Comparison of ENCODE assay signal across 21 mouse cellular contexts in the genomic region with DNA sequence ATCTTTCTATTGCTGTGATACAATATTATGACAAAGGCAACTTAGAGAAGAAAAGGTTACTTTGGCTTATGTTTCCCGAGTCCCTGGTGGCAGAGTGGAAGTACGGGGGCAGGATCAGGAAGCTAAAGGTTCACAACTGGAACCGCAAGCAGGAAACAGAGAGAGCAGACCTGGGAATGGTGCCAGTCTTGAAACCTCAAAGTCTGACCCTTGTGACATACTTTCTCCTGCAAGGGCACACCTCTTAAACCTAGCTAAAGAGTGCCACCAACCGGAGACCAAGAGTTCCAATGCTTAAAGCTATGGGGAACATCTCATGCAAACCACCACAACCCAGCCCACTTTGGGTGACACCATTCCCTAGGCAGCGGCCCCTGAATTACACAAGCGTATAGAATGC.
DNase-seq lines count a peak whose midpoint lies in the region; ATAC-seq and TF ChIP-seq lines count a peak whose summit lies in the region.
"Had no signal": no experiment of that assay in that cellular context is flagged by ENCODE, and none has a peak within 500 bp of the region (broad histone marks: within the 10 kb centered on the region; RNA-seq: fewer than 3 reads in every experiment).

No protein-coding gene starts in this region.

- no peak overlapping the region for H3K4me2 ChIP-seq in midbrain, postnatal 0 days (ENCODE audit: low read depth, low read length, poor library complexity, severe bottlenecking)
- H3K4me2 ChIP-seq: embryonic facial prominence, embryonic 12.5 days had no signal

- H3K27ac ChIP-seq in midbrain, postnatal 0 days (ENCODE audit: low read depth, low read length): no peak overlapping the region
- H3K27ac ChIP-seq: embryonic facial prominence, embryonic 10.5 days; embryonic facial prominence, embryonic 12.5 days had no signal

- no peak for TF ChIP-seq CTCF in G1E (IDR thresholded peaks at IDR 0.05; ENCODE audit: low read depth, low read length)
- TF ChIP-seq CTCF in midbrain, postnatal 0 days (IDR thresholded peaks at IDR 0.05): no peak

- H3K9ac ChIP-seq in midbrain, postnatal 0 days (replicated peaks; ENCODE audit: low read length, poor library complexity, severe bottlenecking): no peak overlapping the region
- H3K9ac ChIP-seq: embryonic facial prominence, embryonic 12.5 days had no signal

- peaks cover 9% of the 10 kb centered on the region for H3K9me3 ChIP-seq in G1E (replicated peaks)
- no peaks in the 10 kb centered on the region for H3K9me3 ChIP-seq in midbrain, postnatal 0 days (ENCODE audit: low read length)
- H3K9me3 ChIP-seq: embryonic facial prominence, embryonic 12.5 days had no signal

- no peak overlapping the region for H3K4me3 ChIP-seq in G1E (ENCODE audit: low read depth, low read length)
- no peak overlapping the region for H3K4me3 ChIP-seq in midbrain, postnatal 0 days (ENCODE audit: low read depth, low read length)
- H3K4me3 ChIP-seq: embryonic facial prominence, embryonic 10.5 days; embryonic facial prominence, embryonic 12.5 days had no signal

- no peaks in the 10 kb centered on the region for H3K36me3 ChIP-seq in G1E (replicated peaks)
- H3K36me3 ChIP-seq in midbrain, postnatal 0 days (ENCODE audit: insufficient read depth, low read length): no peaks in the 10 kb centered on the region
- H3K36me3 ChIP-seq: embryonic facial prominence, embryonic 10.5 days; embryonic facial prominence, embryonic 12.5 days had no signal

- H3K4me1 ChIP-seq in G1E (ENCODE audit: insufficient read depth, low read depth, low read length): no peaks in the 10 kb centered on the region
- 0 out of 2 replicates have a peak, but pooled peaks cover 4% of the 10 kb centered on the region for H3K4me1 ChIP-seq in midbrain, postnatal 0 days (ENCODE audit: insufficient read depth, low read length)
- H3K4me1 ChIP-seq: embryonic facial prominence, embryonic 12.5 days had no signal

- ATAC-seq in G1E (ENCODE audit: extremely low read depth, insufficient number of reproducible peaks, low FRiP score, poor library complexity, severe bottlenecking): no peak
- ATAC-seq in granulocyte monocyte progenitor cell, adult 5-6 weeks (replicated peaks; ENCODE audit: poor library complexity, severe bottlenecking): peak; percentile 65
- ATAC-seq in midbrain, postnatal 0 days (ENCODE audit: low FRiP score): no peak
- ATAC-seq: CD4-positive, CD25-positive, alpha-beta regulatory T cell, adult 4 months; forebrain, embryonic 14.5 days; forebrain, embryonic 16.5 days had no signal

- WGBS in midbrain, postnatal 0 days: 93% methylated on average over 6 of the region's 6 CpGs

- DNase-seq in G1E (ENCODE audit: low spot score) (peak; percentile 0), liver (no peak)
- DNase-seq in gastrocnemius, adult 18-20 months (ENCODE audit: low spot score): no peak
- no peak for DNase-seq in midbrain, postnatal 0 days (ENCODE audit: low spot score)
- DNase-seq: adrenal gland, adult 2 months; adrenal gland, postnatal 10 days; adrenal gland, postnatal 25 days; B cell, adult 2 months; cerebellum, adult 11 months; cerebellum, adult 18-20 months; cerebellum, adult 8-10 months; cerebellum, adult 9-11 months; cerebellum, postnatal 14 days; cerebellum, postnatal 36 days had no signal

- no peaks in the 10 kb centered on the region for H3K27me3 ChIP-seq in G1E (ENCODE audit: insufficient read depth, low read length)
- no peaks in the 10 kb centered on the region for H3K27me3 ChIP-seq in midbrain, postnatal 0 days (ENCODE audit: insufficient read depth, low read length)
- H3K27me3 ChIP-seq: CH12.LX; embryonic facial prominence, embryonic 12.5 days had no signal
